Mouse (Mus musculus) kidney, adult 2 months (tissue): ENCODE data around the gene Gpr4.

Source experiments
- CTCF ChIP-seq: fragments of 200-500 bp; conservative IDR thresholded peaks from 2 replicates; pipeline ENCODE4 v1.5.1; 2011; ENCODE audit warnings: low read depth, mild to moderate bottlenecking, control low read depth, low read length, moderate library complexity, mixed read lengths; ENCODE audit not compliant: insufficient read depth, insufficient read length
- POLR2A ChIP-seq: fragments of 200-500 bp; IDR thresholded peaks from one replicate; pipeline ENCODE4 v1.6.1; 2011; ENCODE audit warnings: low read depth, low read length, control low read depth

GRCm38 (mm10) chr7:19163752-19164151 is 48.6 kb upstream of the Gpr4 start:
- TF ChIP-seq POLR2A (no peak), CTCF (no peak)
